Mouse (Mus musculus) cerebellum, adult 11 months (tissue): Measurements from ENCODE around the gene Cept1.
"Not testable (repeated sequence)": the region's sequence is repeated elsewhere in the genome, so short reads cannot be mapped to it uniquely, and the experiment has no call there.

Source experiments
- DNase-seq: peaks from one replicate; pipeline ENCODE4 v3.0.0; 2022

Gene Cept1

DNA sequence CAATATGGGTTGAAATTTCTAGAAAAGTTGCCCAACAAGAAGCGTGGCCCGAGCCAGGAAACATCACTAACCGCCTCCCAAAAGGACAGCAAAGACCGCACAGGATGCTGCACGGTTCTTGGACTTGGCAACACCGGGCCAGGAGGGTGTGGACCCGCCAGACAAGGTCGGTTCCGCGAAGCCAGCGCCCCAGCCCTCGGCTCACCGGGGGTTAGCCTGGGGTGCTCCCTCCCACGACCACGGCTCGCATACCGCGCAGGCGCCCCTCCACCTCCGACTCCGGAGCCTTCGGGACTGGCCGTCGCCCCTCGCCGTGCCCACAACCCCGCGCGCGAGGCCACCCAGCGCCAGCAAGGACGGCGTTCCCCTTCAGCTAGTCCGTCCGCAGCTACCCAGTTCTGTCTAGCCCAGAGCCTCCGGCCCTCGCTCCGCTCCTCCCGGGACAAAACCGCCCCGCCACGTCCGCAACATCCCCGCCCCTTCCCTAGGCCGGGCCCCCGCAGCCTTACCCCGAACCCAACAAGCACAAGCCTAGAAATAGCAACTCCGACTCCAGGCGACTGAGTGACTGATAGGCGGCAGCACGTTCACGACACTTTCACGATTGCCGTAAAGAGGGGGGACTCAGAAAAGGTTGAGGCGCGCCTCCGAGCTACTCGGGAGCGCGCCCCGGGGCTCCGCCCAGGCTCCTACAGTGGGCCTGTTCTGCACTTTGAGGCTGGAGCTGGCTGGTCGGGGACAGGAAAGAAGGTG is at the start of gene Cept1, which contains the start of gene Dram2:
Cept1 (minus strand) TSS at position 632 of the 753 bp plus-strand sequence.
Dram2 (plus strand) TSS at position 628 of the 753 bp plus-strand sequence.
- DNase-seq, result peak; percentile 88

GRCm38 (mm10) chr3:106593631-106594030 is 46.0 kb upstream of the Cept1 start:
- DNase-seq, result not testable (repeated sequence)

- no peak for DNase-seq
Observed at GRCm38 (mm10) chr3:106579296-106579695, 31.7 kb upstream of the Cept1 start.

- no peak for DNase-seq
Observed at GRCm38 (mm10) chr3:106573191-106573590, 25.6 kb upstream of the Cept1 start.

- no peak for DNase-seq
Observed at GRCm38 (mm10) chr3:106565876-106566275, 18.3 kb upstream of the Cept1 start.

- DNase-seq, result no peak
Observed at GRCm38 (mm10) chr3:106558271-106558670, 10.7 kb upstream of the Cept1 start.

- no peak for DNase-seq
Observed at GRCm38 (mm10) chr3:106555743-106556250, 8.2 kb upstream of the Cept1 start.

DNA sequence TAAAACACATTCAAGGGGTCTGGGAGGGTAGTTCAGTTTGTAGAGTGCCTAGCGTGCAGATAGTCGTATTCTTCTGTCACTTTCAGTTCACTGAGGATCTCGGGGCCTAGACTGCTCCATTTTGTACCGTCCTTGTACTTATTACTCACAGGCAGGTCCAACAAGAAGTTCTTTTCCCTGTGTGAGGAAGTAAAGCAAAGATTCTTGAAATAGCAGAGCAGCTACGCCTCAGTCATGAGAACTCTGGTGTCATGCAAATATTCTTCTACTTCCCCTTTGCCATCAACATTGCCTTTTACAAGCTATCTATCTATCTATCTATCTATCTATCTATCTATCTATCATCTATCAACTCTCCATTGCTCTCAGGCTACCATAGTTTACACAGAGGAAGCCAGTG is 5.8 kb upstream of the Cept1 start:
- DNase-seq, result no peak

DNA sequence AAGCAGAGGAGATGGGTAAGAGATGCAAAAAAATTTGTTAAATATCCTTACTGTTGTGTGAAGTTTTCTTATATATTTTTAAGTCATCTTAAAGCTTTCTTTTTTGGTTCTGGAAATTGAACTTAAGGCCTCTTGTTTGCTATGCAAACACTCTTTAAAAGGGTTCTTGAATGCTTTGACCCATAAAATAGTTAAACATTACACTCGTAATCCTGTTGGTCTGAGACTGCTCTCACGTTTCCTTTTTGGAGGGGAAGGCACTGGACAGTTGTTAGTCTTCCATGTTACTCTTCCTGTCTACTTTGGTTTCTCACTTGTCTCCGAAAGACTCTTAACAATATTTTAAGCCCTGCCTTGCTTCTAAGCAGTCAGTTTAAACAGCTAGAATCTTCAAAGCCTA is 1.4 kb upstream of the Cept1 start:
- no peak for DNase-seq

GRCm38 (mm10) chr3:106547924-106548539 is 430 bp upstream of the Cept1 start:
- DNase-seq, result no peak

DNA sequence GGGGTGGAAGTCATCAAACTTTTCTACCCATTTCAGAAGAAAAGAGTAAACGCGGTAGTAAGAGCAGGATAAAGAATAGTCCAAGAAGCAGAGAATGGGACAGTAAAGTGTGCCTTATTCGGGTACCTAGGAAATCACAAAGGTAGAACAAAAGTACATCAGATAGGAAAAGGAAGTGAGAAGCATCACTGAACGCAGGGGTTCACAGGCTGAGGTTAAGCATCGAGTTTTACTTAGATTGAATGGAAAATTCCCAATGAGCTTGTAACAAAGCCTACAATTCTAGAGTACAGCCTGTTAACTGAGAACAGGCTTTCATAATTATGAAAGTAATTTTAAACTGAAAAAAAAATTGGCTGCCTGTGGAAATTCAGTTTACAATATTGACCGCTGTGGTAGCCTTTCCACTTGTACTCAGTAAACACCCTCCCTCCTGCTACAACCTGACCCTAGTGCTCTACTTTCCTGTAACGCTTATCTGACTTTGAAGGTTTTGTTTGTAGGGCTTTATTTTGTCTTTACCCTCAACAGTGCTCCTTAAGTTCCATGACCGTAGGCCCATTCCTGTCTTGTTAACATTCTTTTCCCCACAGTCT is 2.8 kb downstream of the Cept1 start:
- no peak for DNase-seq

DNA sequence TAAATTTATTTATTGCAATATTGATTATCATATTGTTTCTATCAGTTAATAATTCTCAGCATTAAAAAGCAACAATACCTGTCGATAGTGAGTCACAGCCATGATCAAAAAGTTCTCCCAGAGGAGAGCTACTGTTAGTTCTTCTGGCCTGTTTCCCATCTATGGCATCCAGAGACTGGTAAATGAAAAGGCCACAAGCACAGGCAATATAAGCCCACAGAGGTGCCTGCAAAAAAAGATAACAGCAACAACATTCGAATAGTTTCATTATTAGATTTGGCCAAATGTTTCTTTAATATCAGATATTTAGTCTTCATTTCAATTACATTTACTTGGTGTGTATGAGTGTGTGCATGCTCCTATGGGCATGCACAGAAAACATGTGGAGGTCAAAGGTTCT is 14.3 kb downstream of the Cept1 start:
- DNase-seq, result no peak

DNA sequence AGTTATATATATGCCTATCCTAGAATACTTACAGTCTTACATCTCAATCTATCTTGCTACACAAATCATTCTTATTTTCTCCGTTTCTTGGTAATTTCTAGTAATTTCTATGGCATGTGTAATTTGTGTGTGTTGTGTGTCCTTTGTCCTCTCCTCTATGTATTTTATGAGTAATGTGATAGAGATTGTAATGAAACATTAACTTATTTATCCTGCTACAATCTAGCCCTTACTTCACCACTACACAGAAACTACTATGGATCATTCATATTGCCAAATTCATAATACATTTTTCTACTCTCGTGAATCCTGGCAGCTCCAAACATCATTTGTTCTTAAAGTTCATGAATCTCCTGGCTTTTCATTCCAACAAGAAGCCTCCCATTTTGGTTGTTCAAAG is 19.6 kb downstream of the Cept1 start:
- no peak for DNase-seq

DNA sequence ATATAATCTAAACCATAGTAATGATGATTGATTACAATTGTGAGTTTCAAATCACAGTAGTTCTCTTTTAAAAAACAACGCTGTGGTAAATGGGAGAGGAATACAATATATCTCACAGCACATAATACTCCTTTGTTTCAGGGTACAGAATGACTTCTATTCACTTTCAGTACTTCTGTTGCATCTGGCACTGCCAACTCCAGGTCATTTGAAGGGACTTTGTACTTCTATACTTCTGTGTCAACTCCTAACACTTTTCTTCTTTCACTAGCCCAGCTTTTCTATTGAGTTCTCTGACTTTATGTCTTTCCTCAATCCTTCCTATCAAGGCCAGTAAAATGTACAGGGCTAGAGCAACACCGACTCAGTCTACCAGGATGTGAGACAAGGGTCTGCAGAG is 21.2 kb downstream of the Cept1 start:
- DNase-seq, result no peak

GRCm38 (mm10) chr3:106522730-106523129 is 24.9 kb downstream of the Cept1 start:
- no peak for DNase-seq

GRCm38 (mm10) chr3:106515016-106515415 is 32.6 kb downstream of the Cept1 start:
- no peak for DNase-seq

- DNase-seq, result no peak
Observed at GRCm38 (mm10) chr3:106510669-106511068, 36.9 kb downstream of the Cept1 start.

- no peak for DNase-seq
Observed at GRCm38 (mm10) chr3:106502892-106503291, 44.7 kb downstream of the Cept1 start.

DNA sequence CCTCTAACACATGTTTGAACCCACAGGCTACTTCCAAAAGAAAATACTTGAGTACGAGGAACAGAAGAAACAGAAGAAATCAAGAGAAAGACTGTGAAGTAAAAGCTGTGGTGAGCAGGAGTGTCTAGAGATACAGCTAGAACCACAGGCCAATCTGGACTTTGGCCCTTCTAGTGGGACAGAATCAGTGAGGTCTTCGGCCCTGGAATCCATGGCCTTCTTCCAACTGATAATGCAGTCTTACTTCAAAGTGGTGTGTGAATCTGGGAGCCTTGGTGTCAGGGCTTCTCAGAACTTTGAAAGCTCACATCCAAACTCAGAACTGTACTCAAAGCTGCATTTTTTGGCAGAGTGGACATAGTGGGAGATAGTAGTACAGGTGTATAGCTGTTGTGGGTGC is 47.1 kb downstream of the Cept1 start:
- DNase-seq, result no peak

DNA sequence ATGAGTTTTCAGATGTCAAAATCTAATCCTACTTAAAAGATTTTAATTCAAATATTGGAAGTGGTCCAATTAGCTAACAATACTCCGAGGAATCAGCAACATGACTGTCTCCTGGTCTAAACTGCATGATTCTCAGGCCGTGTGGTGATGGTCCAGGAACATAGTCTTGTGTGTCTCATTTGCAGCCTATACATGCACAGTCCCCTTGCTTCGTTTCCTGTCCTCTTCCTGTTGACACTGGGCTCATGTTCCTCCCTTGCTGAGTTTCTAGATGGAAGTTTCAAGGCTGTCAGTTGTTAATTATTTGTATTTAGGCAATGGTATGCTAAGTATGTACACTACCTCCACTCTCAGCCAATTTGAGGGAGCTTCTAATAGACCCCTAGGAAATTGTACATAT is 50.6 kb downstream of the Cept1 start:
- DNase-seq, result no peak

DNA sequence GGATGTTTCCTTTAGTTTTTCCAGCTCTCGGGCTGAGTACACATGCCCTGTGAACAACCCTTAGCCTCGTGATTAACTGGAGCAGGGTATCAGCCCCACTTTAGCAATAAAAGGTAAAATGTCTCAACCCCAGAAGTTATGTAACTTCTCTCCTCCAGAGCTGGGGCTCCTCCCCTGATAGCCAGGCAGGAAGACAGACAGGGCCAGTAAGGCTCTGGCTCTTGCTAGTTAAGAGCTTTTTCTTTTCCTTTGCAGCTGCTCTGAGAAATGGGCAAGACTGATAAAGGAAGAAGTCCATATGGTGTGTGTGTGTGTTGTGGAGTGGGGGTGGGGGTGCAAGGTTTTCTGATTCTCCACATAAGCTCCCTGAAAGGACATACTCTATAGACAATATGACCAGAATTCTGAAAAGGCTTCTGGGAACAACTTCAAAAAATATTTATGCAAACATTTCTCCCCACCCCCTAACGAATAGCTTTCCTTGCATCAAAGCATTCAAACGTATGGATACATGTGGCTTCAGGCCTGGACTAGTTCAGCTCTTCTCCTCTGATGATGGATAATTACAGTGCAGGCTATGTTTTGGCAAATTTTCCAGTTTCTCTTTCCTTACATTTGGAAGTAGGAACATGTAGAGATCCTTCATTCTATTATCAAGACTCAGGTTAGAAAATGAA is 51.4 kb downstream of the Cept1 start:
- DNase-seq, result no peak

GRCm38 (mm10) chr3:106495346-106496044 is 52.1 kb downstream of the Cept1 start:
- no peak for DNase-seq
